Mouse (Mus musculus): ENCODE results near the gene Lbh. TPM values are rescaled to one million over a fixed set of nuclear protein-coding genes. Genes with fewer than 3 reads are reported as not detected.

Lbh gene
- total RNA-seq (2015) (48.2 and 48.7 TPM in 2 replicates), total RNA-seq (2017) (50.4 and 53.1 TPM in 2 replicates)

- peak; percentile 67 for ATAC-seq (ENCODE audit: poor library complexity, severe bottlenecking)
Observed at GRCm38 (mm10) chr17:72918053-72918452, at the start of gene Lbh. Gene Lbh (plus strand): TSS chr17:72918305.

DNA sequence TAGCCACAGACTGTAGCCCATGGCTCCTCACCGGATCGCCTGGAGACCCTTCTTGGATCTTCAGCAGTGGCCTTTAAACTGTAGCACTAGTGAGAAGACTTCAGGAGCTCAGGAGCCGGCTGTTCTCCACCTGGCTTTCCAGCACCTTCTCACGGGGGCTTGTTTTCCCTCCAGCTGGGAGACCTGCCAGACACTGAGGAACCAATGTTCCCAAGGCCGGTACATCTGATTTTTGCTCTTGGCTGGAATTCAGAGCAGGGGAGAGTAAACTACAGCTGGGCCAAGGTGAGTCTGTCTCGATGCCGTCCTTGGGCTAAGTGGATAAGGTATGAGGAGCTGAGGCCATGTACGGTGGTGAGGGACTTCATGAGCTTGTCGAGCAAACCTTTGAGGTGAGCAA, 39.1 kb upstream of the Lbh start:
- ATAC-seq (ENCODE audit: poor library complexity, severe bottlenecking) = no peak

GRCm38 (mm10) chr17:72880156-72880555, 37.9 kb upstream of the Lbh start:
- no peak for ATAC-seq (ENCODE audit: poor library complexity, severe bottlenecking)

- no peak for ATAC-seq (ENCODE audit: poor library complexity, severe bottlenecking)
Observed at GRCm38 (mm10) chr17:72881051-72881450, 37.1 kb upstream of the Lbh start.

- no peak for ATAC-seq (ENCODE audit: poor library complexity, severe bottlenecking)
Observed at GRCm38 (mm10) chr17:72881804-72882203, 36.3 kb upstream of the Lbh start.

DNA sequence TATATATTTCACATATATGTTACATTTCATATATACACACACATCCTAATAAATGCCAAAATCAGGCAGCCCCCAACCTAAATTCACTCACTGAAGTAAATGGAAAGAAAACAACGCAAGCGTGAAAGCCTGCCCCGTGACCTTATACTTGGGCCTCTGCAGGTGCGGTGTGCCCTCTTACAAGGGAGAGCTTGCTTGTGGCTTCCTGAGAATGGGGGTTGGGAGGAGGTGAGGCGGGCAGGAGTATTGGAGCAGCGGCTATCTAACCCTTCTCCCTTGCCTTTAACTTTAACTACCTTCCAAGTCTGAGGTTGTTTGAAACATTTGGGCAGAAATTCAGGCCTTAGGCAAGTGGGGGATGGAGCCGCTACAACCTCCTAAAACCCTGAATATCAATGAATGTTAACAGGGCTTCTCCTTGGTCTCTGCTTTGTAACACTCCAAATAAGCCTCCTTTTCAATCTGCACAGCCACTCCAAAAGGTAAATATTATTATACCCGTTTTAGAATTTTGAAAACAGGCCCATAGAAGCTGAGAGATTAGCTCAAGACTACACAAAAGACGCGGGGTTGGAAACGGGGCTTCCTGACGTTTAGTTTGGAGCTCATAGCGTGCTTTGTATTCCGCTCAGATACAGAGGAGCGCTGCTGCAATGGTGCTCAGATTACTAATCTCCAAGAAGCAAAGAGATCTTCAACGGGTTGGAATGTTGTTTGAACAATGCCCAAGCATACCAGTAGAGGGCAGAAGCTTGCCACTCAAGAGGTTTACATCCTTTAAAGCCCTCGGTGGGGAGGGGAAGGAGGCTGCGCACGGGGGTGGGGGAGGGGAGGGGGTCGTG, 28.3 kb upstream of the Lbh start:
- peak; percentile 77 for ATAC-seq (ENCODE audit: poor library complexity, severe bottlenecking)

GRCm38 (mm10) chr17:72890398-72890898, 27.7 kb upstream of the Lbh start:
- ATAC-seq (ENCODE audit: poor library complexity, severe bottlenecking) = no peak

DNA sequence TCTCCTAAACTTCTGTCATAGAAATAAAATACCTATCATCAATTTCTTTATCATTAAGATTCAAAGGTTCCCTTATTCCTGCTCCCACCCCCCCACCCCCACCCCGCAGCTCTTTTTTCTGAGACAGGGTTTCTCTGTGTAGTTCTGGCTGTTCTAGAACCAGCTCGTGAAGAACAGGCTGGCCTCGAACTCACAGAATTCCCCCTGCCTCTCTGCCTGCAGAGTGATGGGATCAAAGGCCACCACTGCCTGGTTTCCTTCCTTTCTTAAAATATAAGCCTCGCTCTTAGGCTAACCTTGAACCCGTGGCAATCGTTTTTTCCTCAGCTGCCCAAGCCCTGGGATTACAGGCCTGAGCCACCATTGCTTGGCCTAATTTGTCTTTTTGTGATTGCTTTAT, 26.5 kb upstream of the Lbh start:
- ATAC-seq (ENCODE audit: poor library complexity, severe bottlenecking) = no peak

GRCm38 (mm10) chr17:72895506-72895905, 22.6 kb upstream of the Lbh start:
- no peak for ATAC-seq (ENCODE audit: poor library complexity, severe bottlenecking)

DNA sequence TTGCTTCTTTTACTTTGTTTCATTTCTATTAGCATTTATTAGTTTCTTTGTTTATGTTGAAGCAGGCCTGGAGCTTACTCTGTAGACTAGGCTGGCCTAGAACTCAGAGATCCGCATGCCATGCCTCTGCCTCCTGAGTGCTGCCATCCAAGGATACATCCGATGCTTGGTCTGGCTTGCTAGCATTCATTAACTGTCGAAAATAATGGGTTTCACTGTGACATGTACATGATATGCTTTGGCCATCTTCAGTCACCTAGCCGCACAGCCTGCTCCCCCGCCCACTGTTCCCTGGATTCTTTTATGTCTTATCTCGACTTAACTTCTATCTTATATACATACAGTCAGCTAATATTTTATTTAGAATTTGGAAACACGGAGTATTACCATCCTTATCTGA, 21.0 kb upstream of the Lbh start:
- ATAC-seq (ENCODE audit: poor library complexity, severe bottlenecking) = no peak

DNA sequence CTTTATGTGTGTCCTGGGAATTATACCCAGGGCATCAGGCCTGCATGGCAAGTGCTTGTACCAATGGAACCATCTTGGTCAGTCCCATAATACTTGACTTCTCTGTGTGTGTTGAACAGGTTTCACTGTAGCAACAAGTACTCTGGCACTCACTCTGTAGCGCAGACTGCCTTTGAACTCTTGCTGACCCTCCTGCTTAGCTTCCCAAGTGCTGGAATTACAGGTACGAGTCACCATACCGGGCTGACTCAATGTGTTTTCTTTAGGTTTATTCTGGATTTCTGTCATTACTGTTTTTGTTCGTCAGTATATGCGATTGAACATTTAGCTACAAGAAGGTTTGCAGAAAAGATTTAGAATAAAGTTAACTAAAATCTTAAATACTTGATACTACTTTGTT, 20.1 kb upstream of the Lbh start:
- no peak for ATAC-seq (ENCODE audit: poor library complexity, severe bottlenecking)

- no peak for ATAC-seq (ENCODE audit: poor library complexity, severe bottlenecking)
Observed at GRCm38 (mm10) chr17:72898775-72899174, 19.3 kb upstream of the Lbh start.

DNA sequence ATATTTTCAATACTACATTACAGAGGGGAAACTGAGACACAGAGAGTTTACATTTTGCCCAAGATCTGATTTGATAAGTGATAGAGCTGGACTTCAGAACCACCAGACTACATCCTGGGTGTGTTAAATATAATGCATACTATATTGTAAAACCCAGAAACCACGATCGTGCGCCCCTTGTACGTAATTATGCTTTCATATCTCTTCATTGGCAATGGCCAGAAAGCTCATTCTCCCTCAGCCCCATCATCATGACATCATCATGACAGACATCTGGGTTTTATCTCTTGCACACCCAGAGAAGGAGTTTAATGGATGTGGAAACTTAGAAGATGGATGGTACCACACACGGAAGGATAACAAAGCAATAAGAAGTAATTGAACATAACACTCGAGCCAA, 17.1 kb upstream of the Lbh start:
- no peak for ATAC-seq (ENCODE audit: poor library complexity, severe bottlenecking)

DNA sequence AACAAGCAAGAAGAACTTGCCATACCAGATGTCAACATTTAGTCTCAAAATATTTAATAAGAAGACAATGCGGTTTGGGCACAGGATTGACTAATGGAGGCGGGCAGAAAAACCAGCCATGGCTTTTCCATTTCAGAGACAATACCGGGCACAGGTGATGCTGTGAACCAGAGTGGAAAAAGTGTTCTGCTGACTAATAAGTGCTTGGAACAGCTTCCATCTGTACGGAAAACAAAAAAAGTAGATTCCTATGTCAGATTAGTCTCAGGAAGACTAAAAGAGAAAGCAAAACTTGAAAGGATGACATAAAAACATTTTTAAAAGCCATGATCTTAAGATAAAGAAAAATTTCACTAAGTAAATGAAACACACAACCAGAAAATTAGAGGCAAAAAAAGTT, 16.4 kb upstream of the Lbh start:
- no peak for ATAC-seq (ENCODE audit: poor library complexity, severe bottlenecking)

- ATAC-seq (ENCODE audit: poor library complexity, severe bottlenecking) = no peak
Observed at GRCm38 (mm10) chr17:72903321-72903720, 14.8 kb upstream of the Lbh start.

DNA sequence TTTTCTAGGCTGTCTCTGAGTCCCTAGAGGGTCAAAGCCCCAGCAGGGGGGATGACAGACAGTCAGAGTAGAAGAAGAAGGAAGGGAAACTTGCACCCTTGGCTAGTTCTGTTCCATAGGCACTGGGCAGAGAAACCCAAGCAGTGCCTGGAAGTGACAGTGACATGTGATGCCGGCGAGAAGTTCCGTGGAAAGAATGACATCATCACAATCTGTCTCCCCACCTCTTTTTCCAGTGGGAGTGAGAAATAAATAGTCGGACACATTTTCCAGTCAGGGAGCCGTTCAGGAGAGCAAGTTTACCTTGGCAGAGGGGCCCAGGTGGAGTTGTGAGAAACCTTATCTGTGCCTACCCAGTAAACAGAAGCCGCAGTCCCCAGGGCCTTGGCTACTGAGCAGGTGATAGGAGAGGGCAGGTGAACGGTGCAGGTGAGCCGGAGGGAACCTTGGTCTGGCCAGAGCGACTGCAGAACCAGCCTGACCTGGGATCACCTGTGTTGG, 14.1 kb upstream of the Lbh start:
- no peak for ATAC-seq (ENCODE audit: poor library complexity, severe bottlenecking)

- no peak for ATAC-seq (ENCODE audit: poor library complexity, severe bottlenecking)
Observed at GRCm38 (mm10) chr17:72904873-72905272, 13.2 kb upstream of the Lbh start.

DNA sequence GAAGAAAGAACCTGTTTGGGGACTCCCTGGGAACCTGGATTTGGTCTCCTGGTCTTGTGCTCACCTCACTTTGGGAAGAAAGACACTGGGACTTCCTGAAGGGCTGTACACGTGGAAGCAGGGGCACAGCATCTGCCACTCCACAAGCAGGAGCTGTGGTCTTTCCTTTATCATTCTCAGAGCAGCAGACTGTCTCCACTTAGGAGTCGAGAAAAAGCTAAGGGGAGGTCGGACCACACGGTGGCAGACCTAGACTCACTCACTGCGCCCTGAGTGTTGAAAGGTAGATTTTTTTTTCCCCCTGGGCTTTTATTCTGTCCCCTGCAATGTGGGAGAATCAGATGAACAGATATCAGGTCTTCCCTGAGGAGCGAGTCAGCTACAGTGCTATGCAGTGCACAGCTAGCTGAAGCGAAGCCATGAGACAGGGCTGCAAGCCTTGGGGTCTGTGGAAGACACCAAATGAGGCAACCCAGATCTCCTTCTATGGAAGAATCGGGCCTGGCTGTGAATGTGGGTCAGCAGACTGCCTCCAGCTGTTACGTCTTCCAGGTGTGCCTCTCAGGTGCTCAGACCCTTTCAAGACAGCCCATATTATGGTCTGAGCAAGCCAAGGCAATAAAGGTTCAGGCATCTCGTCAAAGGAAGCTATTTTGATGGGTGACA, 11.7 kb upstream of the Lbh start:
- ATAC-seq (ENCODE audit: poor library complexity, severe bottlenecking) = no peak

- no peak for ATAC-seq (ENCODE audit: poor library complexity, severe bottlenecking)
Observed at GRCm38 (mm10) chr17:72907211-72907610, 10.9 kb upstream of the Lbh start.

- no peak for ATAC-seq (ENCODE audit: poor library complexity, severe bottlenecking)
Observed at GRCm38 (mm10) chr17:72907777-72908176, 10.3 kb upstream of the Lbh start.

- ATAC-seq (ENCODE audit: poor library complexity, severe bottlenecking) = no peak
Observed at GRCm38 (mm10) chr17:72908561-72908960, 9.5 kb upstream of the Lbh start.
